Mouse (Mus musculus) gastrocnemius, postnatal 14 days (tissue): ENCODE data around the gene Fkbp11. TPM values are rescaled to one million over a fixed set of nuclear protein-coding genes. Genes with fewer than 3 reads are reported as not detected.
A peak's percentile ranks its signal among the peaks of the same experiment; 100 is the strongest.

Source experiments
- DNase-seq: peaks from one replicate; pipeline ENCODE4 v3.0.0; 2021; ENCODE audit warnings: mixed read lengths
- intact Hi-C: fragments of 180-260 bp; cut with DNase I; formaldehyde crosslinking; loops from one replicate; pipeline ENCODE4 v1.15.1; 2025; ENCODE audit warnings: low total_unique reads
- total RNA-seq, 2 experiments: library from RNA; stranded (reverse); gene quantifications; 2 replicates each; pipeline ENCODE4 v1.2.3; 2021

Fkbp11 gene
- total RNA-seq, 2 experiments from 2014 or later, result 3.9 to 4.4 TPM

GRCm38 (mm10) chr15:98704312-98704711 lies 23.7 kb downstream of the Fkbp11 start:
- intact Hi-C loops, result no loop called here
- no peak for DNase-seq

DNA sequence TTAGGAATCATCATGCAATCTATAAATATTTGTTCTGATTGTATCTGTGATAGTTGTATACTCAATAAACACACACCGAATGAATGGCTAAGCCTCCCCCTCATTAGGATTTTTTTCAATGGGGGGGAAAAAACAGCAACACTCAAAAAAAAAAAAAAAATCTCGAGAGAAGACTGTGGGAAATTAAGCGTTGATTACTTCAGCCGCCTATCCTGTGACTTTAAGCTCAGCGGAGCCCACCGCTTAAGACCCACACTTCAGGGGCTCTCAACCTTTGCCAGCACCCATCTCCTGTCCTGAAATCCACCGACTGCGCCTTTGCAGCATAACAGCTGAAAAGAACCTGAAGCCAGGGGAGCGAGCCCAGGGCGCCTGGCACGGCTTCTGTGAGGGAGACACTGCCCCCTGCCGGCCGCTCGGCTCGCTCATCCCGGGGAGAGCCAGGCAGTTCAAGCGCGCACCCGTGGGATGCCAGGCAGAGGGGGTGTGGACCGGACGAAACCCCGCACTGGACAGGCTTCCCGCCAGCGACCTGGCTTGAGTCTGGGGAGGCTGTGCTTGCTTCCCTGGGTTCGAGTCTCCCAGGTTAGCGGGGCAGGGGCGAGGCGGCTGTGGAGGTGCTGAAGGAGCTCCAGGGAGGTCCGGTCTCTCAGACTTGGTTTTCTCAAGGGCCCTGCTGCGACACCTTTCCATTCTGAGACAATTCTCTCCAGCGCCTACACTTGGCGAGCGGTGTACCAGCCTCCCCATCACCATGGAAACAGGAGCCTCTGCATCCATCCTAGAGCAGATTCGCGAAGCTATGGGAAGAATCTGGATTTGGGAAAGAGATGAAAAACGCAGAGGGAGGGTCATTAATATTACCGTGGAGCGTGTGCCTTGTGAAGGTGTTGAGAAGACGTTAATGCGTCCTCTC lies 28.6 kb downstream of the Fkbp11 start:
- intact Hi-C loops, result loop anchor here (2.0 kb wide), 1 partner anchor 67 kb away; no protein-coding TSS in a partner anchor
- DNase-seq, result peak; percentile 86

- DNase-seq, result no peak
- intact Hi-C loops, result no loop called here
Observed at GRCm38 (mm10) chr15:98696216-98696615, 31.8 kb downstream of the Fkbp11 start.

GRCm38 (mm10) chr15:98695726-98696125 lies 32.3 kb downstream of the Fkbp11 start:
- intact Hi-C loops, result no loop called here
- peak; percentile 35 for DNase-seq

DNA sequence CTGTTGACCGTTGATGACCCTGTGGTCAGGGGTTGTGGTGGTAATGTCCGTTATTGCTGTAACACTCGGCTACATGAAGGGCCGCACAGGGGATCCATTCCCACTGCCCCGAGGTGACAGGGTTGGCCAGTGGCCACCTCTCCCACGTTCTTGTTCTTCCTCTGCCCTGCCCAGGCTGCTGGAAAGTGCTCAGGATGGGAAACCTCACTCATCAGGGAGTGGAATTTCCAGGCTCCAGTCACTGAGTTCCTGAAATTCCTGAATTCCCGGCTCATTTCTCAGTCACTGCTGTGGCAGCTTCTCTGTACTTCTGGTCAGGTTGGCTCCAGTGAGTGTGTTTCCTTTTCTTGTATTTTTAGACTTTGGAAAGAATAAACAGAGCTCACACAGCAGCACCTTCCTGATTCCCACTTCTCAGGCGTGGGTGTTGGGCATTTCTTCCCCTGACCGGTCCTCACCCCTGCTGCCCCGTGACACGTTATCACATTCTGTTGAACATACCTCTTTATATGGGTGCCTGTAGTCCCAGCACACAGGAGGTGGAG lies 35.8 kb downstream of the Fkbp11 start:
- intact Hi-C loops, result no loop called here
- DNase-seq, result peak; percentile 32

GRCm38 (mm10) chr15:98691486-98692147 lies 36.4 kb downstream of the Fkbp11 start:
- intact Hi-C loops, result no loop called here
- no peak for DNase-seq

DNA sequence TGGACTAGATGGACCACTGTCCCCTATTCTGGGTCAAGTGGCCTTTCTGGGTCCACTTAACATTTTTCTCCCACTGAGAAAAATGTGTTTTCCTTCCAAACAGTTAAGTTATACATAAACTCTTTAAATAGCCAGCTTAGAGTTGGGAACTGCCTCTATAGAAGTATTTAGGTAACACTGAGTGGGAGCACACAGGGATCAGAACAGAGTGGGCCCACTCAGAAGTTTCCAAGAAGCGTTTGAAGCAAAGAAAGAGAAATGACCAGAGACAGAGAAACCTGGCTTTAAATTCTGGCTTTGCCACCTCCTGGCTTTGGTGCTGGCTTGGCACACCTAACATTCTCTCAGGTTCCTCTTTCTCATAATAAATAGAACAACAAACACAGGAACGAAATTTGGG lies 38.3 kb downstream of the Fkbp11 start:
- DNase-seq, result no peak
- intact Hi-C loops, result no loop called here

DNA sequence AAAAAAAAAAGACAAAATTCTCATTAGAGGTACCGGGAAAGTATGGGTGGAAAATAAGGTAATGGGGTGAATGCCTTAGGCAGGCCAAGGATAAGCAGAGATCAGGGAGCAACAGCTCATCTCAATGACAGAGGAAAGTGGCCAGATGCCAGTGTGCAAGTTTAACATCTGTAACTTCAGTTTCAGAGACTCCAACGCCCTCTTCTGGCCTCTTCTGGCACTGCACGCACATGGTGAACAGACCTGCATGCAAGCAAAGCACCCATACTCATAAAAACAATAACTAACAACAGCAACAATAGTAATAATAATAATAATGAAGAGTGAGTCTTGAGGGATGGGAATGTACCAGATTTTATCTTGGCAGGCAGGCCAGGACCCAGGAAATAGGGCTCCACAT lies 42.1 kb downstream of the Fkbp11 start:
- DNase-seq, result no peak
- intact Hi-C loops, result no loop called here

- DNase-seq, result no peak
Observed at GRCm38 (mm10) chr15:98683746-98684145, 44.3 kb downstream of the Fkbp11 start.

DNA sequence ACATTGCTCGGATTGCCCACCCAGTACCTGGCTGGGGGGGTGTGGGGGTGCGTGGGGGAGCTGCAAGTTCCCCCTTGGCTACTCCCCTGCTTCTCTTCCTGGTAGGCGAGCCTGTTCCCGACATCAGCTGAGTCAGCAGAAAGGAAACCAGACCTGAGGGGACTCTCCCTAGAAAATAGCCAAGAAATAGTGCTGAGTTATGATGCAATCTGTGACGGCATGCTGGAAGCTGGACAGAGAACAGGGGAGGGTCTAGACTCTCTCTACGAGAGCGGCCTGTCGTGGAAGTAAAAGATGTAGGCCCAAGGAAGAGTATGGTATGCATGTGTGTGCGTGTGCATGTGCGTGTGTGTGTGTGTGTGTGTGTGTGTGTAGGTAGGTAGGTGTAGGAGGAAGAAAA lies 44.8 kb downstream of the Fkbp11 start:
- intact Hi-C loops, result no loop called here
- DNase-seq, result no peak

More at GRCm38 (mm10) chr15:98683746-98684145, 44.3 kb downstream of the Fkbp11 start:
- intact Hi-C loops, result no loop called here

DNA sequence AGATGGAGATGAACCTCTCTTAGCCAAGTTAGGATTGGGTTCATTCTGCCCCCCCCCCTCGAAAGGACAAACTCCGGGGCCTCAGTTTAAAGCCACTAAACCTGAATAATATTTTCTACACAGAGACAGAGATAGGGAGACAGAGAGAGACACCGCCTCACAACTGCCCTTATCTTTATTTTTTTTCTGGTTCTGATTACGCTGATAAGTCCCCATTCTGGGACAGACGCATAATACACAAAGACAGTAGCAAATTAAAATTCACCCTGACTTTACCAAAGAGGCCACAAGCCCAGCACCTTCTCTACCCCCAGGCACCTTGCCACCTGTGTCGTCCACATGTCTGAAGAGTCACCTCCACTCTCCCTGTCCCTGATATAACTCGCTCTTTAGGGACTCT lies 46.4 kb downstream of the Fkbp11 start:
- DNase-seq, result no peak
- intact Hi-C loops, result no loop called here

- intact Hi-C loops, result no loop called here
- DNase-seq, result no peak
Observed at GRCm38 (mm10) chr15:98680660-98681059, 47.3 kb downstream of the Fkbp11 start.

GRCm38 (mm10) chr15:98677977-98678376 lies 50.0 kb downstream of the Fkbp11 start:
- intact Hi-C loops, result no loop called here
- DNase-seq, result no peak

DNA sequence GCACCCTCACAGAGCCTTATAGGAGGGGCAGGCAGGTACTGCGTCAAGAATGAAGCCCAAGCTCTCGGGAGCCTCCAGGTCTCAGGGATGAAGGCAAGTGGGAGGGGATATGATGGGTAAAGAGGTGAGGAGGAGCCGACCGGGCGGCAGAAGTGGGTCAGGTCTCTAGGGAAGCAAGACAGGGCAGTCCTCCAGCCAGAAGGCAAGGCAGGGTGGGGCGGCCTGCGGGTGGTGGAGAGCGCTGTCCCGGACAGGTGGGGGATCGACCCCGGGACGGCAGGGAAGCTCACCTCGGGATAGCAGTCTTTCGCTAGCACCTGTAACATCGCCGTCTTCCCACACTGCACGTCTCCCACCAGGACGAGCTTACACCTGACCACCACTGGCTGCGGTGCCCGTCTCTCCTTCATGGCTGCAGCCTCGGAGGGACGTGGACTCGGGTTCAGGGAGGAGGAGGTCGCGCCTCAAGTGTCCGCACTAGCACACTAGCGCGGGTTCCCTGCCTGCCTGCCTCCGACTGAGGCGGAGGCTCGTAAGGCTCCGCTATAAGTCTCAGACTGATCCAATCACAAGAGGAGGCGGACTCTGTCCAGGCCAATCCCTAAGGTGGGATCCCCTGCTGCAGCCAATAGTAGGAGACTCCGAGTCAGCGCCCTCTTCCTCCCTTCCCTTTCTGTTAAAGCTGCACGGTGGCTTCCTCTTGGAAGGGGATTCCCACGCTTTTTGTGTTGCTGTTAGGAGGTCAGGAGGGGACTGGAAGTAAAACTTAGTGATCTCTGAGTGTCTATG lies 50.9 kb downstream of the Fkbp11 start, which contains the start of gene Rnd1:
Gene Rnd1 (minus strand): TSS at position 522 of the 789 bp plus-strand sequence.
- intact Hi-C loops, result no loop called here
- DNase-seq, result peak; percentile 74

GRCm38 (mm10) chr15:98676471-98676870 lies 51.5 kb downstream of the Fkbp11 start:
- intact Hi-C loops, result no loop called here
- DNase-seq, result no peak

GRCm38 (mm10) chr15:98675634-98676250 lies 52.3 kb downstream of the Fkbp11 start:
- intact Hi-C loops, result no loop called here
- no peak for DNase-seq

- intact Hi-C loops, result no loop called here
Observed at GRCm38 (mm10) chr15:98674994-98675545, 52.9 kb downstream of the Fkbp11 start.

More at GRCm38 (mm10) chr15:98674994-98675545, 52.9 kb downstream of the Fkbp11 start:
- no peak for DNase-seq
